Mouse (Mus musculus): ENCODE measurements at regions not wholly inside any gene's neighbourhood (a gene's known extent, or its start where the extent isn't known, plus 50 kb on each side); places are given as distances from the start of the nearest gene placed in this dataset.

- no peak for DNase-seq
These were observed 156.0 kb upstream of the Id2 start for GRCm38 (mm10) chr12:25252776-25253510.

GRCm38 (mm10) chr12:25251411-25252171 is 154.7 kb upstream of the Id2 start:
- DNase-seq: no peak

GRCm38 (mm10) chr12:25250881-25251280 is 153.9 kb upstream of the Id2 start:
- DNase-seq: no peak

GRCm38 (mm10) chr12:25248681-25249366 is 151.9 kb upstream of the Id2 start:
- DNase-seq: no peak

- no peak for DNase-seq
These were observed 149.6 kb upstream of the Id2 start for GRCm38 (mm10) chr12:25246566-25246965.

GRCm38 (mm10) chr12:25245661-25246060 is 148.7 kb upstream of the Id2 start:
- no peak for DNase-seq

GRCm38 (mm10) chr12:25245251-25245650 is 148.3 kb upstream of the Id2 start:
- DNase-seq: no peak

GRCm38 (mm10) chr12:25244666-25245065 is 147.7 kb upstream of the Id2 start:
- no peak for DNase-seq

GRCm38 (mm10) chr12:25243901-25244300 is 147.0 kb upstream of the Id2 start:
- no peak for DNase-seq

GRCm38 (mm10) chr12:25242369-25242768 is 145.4 kb upstream of the Id2 start:
- no peak for DNase-seq

- no peak for DNase-seq
These were observed 144.7 kb upstream of the Id2 start for GRCm38 (mm10) chr12:25241675-25242074.

- no peak for DNase-seq
These were observed 143.9 kb upstream of the Id2 start for GRCm38 (mm10) chr12:25240796-25241195.

GRCm38 (mm10) chr12:25240142-25240541 is 143.2 kb upstream of the Id2 start:
- no peak for DNase-seq

- DNase-seq: no peak
These were observed 138.1 kb upstream of the Id2 start for GRCm38 (mm10) chr12:25235071-25235470.

- no peak for DNase-seq
These were observed 137.7 kb upstream of the Id2 start for GRCm38 (mm10) chr12:25234636-25235035.

GRCm38 (mm10) chr12:25233027-25233535 is 136.1 kb upstream of the Id2 start:
- no peak for DNase-seq

- no peak for DNase-seq
These were observed 135.6 kb upstream of the Id2 start for GRCm38 (mm10) chr12:25232358-25233026.

- no peak for DNase-seq
These were observed 131.8 kb upstream of the Id2 start for GRCm38 (mm10) chr12:25228708-25229107.

GRCm38 (mm10) chr12:25227736-25228135 is 130.8 kb upstream of the Id2 start:
- no peak for DNase-seq

GRCm38 (mm10) chr12:25224644-25225043 is 127.7 kb upstream of the Id2 start:
- DNase-seq: no peak

GRCm38 (mm10) chr12:25224201-25224600 is 127.3 kb upstream of the Id2 start:
- no peak for DNase-seq

- no peak for DNase-seq
These were observed 126.6 kb upstream of the Id2 start for GRCm38 (mm10) chr12:25223539-25223938.

- DNase-seq: no peak
These were observed 123.8 kb upstream of the Id2 start for GRCm38 (mm10) chr12:25220780-25221106.

All from gastrocnemius, postnatal 10 days (tissue).